Mouse (Mus musculus) erythroblast, embryonic 14.5 days (primary cell): ENCODE results near the gene Trip13. TPM values are rescaled to one million over a fixed set of nuclear protein-coding genes. Genes with fewer than 3 reads are reported as not detected.

Experiments
- H3K27me3 ChIP-seq: 2 replicates; pipeline ENCODE4 v1.6.1; 2012; ENCODE audit warnings: inconsistent platforms; ENCODE audit not compliant: control insufficient read depth
- H3K36me3 ChIP-seq: 2 replicates; pipeline ENCODE4 v1.6.1; 2012; ENCODE audit warnings: mild to moderate bottlenecking, inconsistent platforms; ENCODE audit not compliant: control insufficient read depth
- H3K4me1 ChIP-seq: 2 replicates; pipeline ENCODE4 v1.6.1; 2012; ENCODE audit warnings: inconsistent platforms; ENCODE audit not compliant: control insufficient read depth
- H3K4me3 ChIP-seq: replicated peaks from 2 replicates; pipeline ENCODE3; 2012; ENCODE audit warnings: moderate library complexity, mild to moderate bottlenecking, inconsistent platforms
- H3K9me3 ChIP-seq: 2 replicates; pipeline ENCODE4 v1.6.1; 2012; ENCODE audit warnings: low read length, inconsistent platforms, mixed read lengths; ENCODE audit not compliant: control insufficient read depth
- GATA1 ChIP-seq: IDR thresholded peaks from 2 replicates; pipeline ENCODE4 v1.6.1; 2012; ENCODE audit warnings: low read length, inconsistent platforms, mixed read lengths
- TAL1 ChIP-seq: IDR thresholded peaks from 3 replicates; pipeline ENCODE4 v1.6.1; 2012; ENCODE audit warnings: low read length, inconsistent platforms, mixed read lengths
- polyA plus RNA-seq: library from polyadenylated mRNA; stranded (reverse); fragments of >175 nt; gene quantifications from 2 replicates; pipeline ENCODE4 v1.2.3, GENCODE M21; 2012

Gene Trip13
- polyA plus RNA-seq, 1 experiment: 0.15 TPM

DNA sequence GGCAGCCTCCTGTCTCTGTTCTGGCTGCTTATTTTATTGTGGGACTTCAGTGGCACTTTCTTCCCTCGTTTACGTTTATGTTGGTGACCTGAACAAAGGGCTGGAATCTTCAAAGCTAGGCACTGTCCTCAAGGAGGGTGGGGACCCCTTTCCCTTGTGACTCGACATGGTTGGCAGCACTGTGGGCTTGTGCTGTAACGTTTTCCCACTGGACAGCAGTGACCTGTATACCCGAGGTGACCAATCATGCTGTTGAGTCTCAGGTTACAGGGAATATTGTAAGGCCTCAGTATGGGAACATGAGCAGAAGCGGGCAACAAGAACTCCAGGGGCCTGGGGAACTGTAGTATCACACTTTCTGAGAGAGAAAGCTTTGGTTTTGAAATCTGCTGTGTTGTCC is 17.1 kb upstream of the Trip13 start:
- peaks cover 90% of the 10 kb centered on the region for H3K36me3 ChIP-seq
- TF ChIP-seq TAL1: no peak
- TF ChIP-seq GATA1: no peak
- H3K4me1 ChIP-seq: no peaks in the 10 kb centered on the region

DNA sequence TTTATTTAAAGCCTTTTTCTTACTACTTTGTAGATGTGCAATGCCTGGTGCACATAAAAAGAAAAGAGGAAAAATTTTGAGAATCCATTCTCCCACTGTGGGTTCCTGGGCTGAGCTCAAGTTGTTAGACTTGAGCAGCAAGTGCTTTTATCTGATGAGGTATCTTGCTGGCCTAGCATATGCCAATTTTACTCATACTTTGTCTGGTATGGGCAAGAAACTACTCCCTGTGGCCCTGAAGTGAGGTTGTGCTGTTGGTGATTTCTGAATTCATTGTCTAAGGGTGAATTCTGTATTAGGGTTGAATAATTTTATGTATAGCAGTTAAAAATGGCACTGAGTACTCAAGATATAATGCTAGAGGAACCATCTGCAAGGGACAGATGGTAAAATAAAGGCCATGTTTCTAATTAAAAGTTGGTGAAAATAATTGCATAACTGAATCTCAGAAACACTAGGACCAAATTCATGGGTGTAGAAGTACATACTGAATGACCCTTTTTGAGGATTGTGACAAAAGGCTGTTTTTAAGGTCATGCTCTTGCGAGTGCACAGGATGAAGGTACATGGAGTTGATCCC is 16.1 kb upstream of the Trip13 start:
- no peak overlapping the region for H3K4me3 ChIP-seq
- no peaks in the 10 kb centered on the region for H3K9me3 ChIP-seq
- H3K4me1 ChIP-seq: no peaks in the 10 kb centered on the region
- TF ChIP-seq TAL1 (no peak), GATA1 (no peak)
- H3K36me3 ChIP-seq: peaks cover 90% of the 10 kb centered on the region
- H3K27me3 ChIP-seq: no peaks in the 10 kb centered on the region

More for the DNA sequence above, 17.1 kb upstream of the Trip13 start:
- Histone ChIP-seq H3K4me3 (no peak overlapping the region), H3K9me3 (no peaks in the 10 kb centered on the region), H3K27me3 (no peaks in the 10 kb centered on the region)

DNA sequence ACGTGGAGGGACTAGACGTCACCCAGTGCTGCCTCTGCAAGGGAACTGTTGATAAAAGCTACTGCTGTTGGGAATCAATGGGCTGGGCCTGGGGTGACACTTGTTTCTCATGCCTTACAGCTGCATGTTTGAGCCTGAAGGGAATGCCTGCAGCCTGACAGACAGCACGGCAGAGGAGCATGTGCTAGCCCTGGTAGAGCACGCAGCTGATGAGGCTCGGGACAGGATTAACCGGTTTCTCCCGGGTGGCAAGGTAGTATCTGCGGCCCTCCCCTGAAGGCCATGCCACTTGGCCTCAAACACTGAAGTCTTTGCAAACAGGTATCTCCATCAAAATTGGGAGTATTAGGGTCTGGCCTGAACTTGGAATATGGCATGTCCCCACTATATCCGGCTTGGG is 7.0 kb upstream of the Trip13 start:
- TF ChIP-seq GATA1 (no peak), TAL1 (no peak)
- no peak overlapping the region for H3K4me3 ChIP-seq
- H3K9me3 ChIP-seq: no peaks in the 10 kb centered on the region
- H3K27me3 ChIP-seq: no peaks in the 10 kb centered on the region
- H3K4me1 ChIP-seq: no peaks in the 10 kb centered on the region
- peaks cover 92% of the 10 kb centered on the region for H3K36me3 ChIP-seq

DNA sequence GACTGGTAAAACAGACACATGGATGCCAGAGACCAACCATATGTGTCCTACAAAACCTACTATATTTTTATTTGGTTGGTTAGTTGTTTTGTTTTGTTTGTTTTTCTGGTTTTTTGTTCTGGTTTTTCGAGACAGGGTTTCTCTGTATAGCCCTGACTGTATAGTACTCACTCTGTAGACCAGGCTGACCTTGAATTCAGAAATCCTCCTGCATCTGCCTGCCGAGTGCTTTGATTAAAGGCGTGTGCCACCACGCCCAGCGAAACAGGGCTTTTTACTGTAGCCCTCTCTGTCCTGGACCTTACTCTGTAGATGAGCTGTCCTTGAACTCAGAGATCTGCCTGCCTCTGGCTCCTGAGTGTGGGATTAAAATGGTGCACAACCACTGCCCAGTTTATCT is 1.5 kb upstream of the Trip13 start:
- H3K36me3 ChIP-seq: peaks cover 65% of the 10 kb centered on the region
- TF ChIP-seq GATA1: no peak
- no peak for TF ChIP-seq TAL1

DNA sequence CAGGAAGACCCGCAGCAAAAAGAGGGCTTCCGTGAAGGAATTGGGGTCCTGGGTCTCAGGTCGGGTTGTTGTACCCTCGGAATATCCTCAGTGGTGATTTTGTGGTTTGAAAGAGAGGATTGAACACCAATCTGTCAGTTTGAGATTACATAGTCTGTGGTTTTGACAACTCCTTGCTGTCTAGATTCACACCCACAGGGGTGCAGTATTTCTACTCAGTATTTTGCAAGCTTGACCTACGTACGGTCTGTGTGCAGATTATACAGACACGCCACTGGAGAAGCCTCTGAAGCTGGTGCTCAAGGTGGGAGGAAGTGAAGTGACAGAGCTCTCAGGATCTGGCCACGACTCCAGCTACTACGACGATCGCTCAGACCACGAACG is 585 bp upstream of the Trip13 start:
- H3K27me3 ChIP-seq: no peaks in the 10 kb centered on the region
- H3K36me3 ChIP-seq: peaks cover 63% of the 10 kb centered on the region
- peak overlapping the region; percentile 74 for H3K4me3 ChIP-seq
- no peaks in the 10 kb centered on the region for H3K9me3 ChIP-seq
- H3K4me1 ChIP-seq: peaks cover 26% of the 10 kb centered on the region
- TF ChIP-seq GATA1: no peak
- no peak for TF ChIP-seq TAL1

More for the DNA sequence above, 1.5 kb upstream of the Trip13 start:
- Histone ChIP-seq H3K27me3 (no peaks in the 10 kb centered on the region), H3K9me3 (no peaks in the 10 kb centered on the region), H3K4me1 (peaks cover 26% of the 10 kb centered on the region), H3K4me3 (no peak overlapping the region)

DNA sequence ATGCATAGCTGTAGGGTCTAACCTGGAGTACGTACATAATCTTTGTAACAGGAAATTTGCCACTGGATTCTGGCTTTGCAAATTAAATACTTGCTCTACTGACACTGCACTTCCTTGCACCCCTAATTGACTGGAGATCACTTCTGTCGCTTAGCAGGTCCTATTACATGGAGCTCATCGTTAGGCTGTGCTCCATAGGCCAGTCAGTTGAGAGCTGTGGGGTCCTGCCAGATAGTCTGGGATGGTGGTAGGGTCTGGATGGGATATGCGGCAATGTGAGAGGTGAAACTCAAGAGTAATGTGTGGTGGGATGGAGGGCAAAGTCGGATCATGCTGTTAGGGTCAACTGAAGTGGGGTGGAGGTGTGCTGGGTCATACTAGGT is 655 bp downstream of the Trip13 start:
- TF ChIP-seq GATA1 (no peak), TAL1 (no peak)

DNA sequence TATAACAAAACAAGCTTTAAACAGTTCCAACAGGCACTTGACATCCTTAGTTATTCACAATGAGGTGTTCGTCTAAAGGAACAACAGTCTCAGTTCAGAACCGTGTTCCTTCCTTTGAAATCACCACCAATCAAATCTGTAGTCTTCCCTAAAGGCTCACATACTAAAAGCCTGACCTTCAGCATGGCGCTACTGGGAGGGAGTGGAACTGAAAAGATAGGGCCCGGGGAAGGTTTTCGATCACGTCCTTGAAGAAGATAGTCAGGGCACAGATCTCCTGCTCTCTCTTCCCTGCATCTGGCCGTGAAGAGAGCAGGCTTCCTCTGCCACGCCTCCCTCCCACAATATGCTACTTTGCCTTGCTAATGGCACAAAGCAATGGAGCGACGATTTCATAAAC is 5.4 kb downstream of the Trip13 start:
- TF ChIP-seq GATA1 (no peak), TAL1 (no peak)
- Histone ChIP-seq H3K9me3 (no peaks in the 10 kb centered on the region), H3K4me3 (no peak overlapping the region), H3K27me3 (no peaks in the 10 kb centered on the region), H3K36me3 (peaks cover 82% of the 10 kb centered on the region), H3K4me1 (peaks cover 14% of the 10 kb centered on the region)

More for the DNA sequence above, 655 bp downstream of the Trip13 start:
- peaks cover 26% of the 10 kb centered on the region for H3K4me1 ChIP-seq
- no peaks in the 10 kb centered on the region for H3K27me3 ChIP-seq
- H3K36me3 ChIP-seq: peaks cover 63% of the 10 kb centered on the region
- H3K4me3 ChIP-seq: peak overlapping the region; percentile 74
- H3K9me3 ChIP-seq: no peaks in the 10 kb centered on the region

DNA sequence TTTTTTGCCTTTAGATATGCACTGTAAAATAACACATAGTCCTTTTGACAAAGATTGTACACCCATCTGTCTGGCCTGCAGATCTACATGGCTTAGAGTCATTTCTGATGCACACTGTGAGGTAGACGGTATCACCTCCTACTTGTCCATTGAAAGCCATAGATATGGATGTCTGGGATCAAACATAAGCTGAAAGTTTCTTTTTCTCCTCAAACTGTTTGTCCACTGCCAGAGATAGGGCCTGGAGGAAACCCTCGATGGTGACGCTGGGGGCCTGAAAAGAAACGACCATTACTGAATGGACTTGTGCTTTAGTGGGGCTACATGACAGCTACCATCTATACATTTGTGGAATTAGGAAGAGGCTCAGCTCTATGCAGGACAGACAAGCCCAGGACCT is 24.5 kb downstream of the Trip13 start:
- Histone ChIP-seq H3K4me3 (no peak overlapping the region), H3K27me3 (no peaks in the 10 kb centered on the region), H3K4me1 (no peaks in the 10 kb centered on the region), H3K36me3 (peaks cover 71% of the 10 kb centered on the region), H3K9me3 (no peaks in the 10 kb centered on the region)
- TF ChIP-seq TAL1 (no peak), GATA1 (no peak)

DNA sequence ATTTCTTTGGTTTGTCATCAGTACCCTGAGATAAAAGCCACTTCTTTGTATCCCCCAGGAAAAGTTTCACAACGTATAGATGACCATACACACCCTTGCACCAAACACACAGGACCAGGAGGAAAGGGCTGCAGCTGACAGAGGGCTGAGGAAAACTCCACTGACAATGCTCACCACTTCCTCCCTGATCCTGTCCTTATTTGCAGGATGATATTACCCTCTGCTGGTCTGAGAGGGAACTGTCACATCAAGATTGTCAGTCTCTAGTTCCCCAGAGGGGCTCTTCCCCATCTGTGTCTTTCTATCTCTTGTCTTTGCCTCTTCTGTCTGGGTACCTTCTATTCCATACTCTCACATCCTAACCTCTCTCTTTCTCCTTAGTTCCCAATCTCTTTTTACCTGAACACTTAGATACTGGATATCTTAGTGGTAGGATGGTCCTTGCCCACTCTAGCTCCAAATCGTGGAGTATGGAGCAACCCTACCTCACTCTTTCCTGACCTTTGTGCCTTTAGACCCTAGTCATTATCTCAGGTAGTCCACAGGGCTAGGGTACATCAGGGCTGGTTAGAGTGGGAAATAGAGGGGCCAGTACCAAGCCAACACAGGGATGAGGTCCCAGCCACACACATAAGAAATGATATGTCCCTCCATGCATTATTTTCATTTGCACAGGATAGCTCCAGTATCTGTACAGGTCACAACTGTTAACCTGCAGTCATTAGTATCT is 29.7 kb downstream of the Trip13 start:
- TF ChIP-seq GATA1 (no peak), TAL1 (no peak)
- no peaks in the 10 kb centered on the region for H3K9me3 ChIP-seq
- peaks cover 26% of the 10 kb centered on the region for H3K36me3 ChIP-seq
- H3K4me3 ChIP-seq: no peak overlapping the region
- no peaks in the 10 kb centered on the region for H3K27me3 ChIP-seq
- no peaks in the 10 kb centered on the region for H3K4me1 ChIP-seq

DNA sequence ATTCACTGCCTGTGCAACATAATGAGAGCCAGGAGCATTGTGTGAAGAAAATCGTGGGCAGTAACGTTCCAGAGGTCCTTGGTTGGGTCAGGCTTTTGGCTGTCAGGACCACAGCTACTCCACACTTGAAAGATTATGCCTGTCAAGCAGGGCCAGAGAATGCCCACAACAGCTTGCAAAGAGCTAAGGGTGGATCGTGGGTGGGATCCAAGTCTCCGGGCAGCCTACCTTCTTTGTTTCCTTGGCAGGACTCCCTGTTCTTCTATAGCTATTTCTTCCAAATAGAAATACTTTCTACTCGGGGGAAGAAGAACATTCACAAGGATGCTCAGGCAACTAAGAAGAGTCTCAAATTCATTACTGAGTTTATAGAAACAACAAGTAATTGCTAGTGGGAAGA is 30.4 kb downstream of the Trip13 start:
- Histone ChIP-seq H3K4me1 (no peaks in the 10 kb centered on the region), H3K9me3 (no peaks in the 10 kb centered on the region), H3K4me3 (no peak overlapping the region), H3K36me3 (peaks cover 19% of the 10 kb centered on the region), H3K27me3 (no peaks in the 10 kb centered on the region)
- no peak for TF ChIP-seq TAL1
- no peak for TF ChIP-seq GATA1
